Mouse (Mus musculus) cerebellum, adult 2 months (tissue): Measurements from ENCODE around the gene Olfr487.

Source experiments
- CTCF ChIP-seq: fragments of 200-500 bp; IDR thresholded peaks from 2 replicates; pipeline ENCODE4 v1.5.1; 2011; ENCODE audit warnings: low read depth, mild to moderate bottlenecking, control low read depth, low read length, moderate library complexity, borderline replicate concordance; ENCODE audit not compliant: insufficient read depth
- POLR2A ChIP-seq: fragments of 200-500 bp; IDR thresholded peaks from 2 replicates; pipeline ENCODE4 v1.6.1; 2011; ENCODE audit warnings: low read length, control low read depth, borderline replicate concordance; ENCODE audit not compliant: insufficient read depth

- TF ChIP-seq CTCF, result no peak
- no peak for TF ChIP-seq POLR2A
Measured at GRCm38 (mm10) chr7:108258247-108258646, 43.8 kb upstream of the Olfr487 start, which contains the start of gene Olfr488.
